Mouse (Mus musculus) embryonic fibroblast, embryonic 13.5 days (primary cell): ENCODE measurements around the gene Sdad1. TPM values are rescaled to one million over a fixed set of nuclear protein-coding genes. Genes with fewer than 3 reads are reported as not detected.
"Not testable (repeated sequence)": the region's sequence is repeated elsewhere in the genome, so short reads cannot be mapped to it uniquely, and the experiment has no call there.

Experiments used
- H3K27ac ChIP-seq: 2 replicates; pipeline ENCODE4 v1.5.1; 2012; ENCODE audit warnings: low read length, control low read depth, inconsistent platforms; ENCODE audit not compliant: insufficient read depth
- H3K4me1 ChIP-seq: 2 replicates; pipeline ENCODE4 v1.6.1; 2011; ENCODE audit warnings: low read length; ENCODE audit not compliant: control insufficient read depth, insufficient read depth
- H3K4me3 ChIP-seq: 2 replicates; pipeline ENCODE4 v1.5.1; 2011; ENCODE audit warnings: mild to moderate bottlenecking, control low read depth, low read length; ENCODE audit not compliant: insufficient read depth
- CTCF ChIP-seq: IDR thresholded peaks from 2 replicates; pipeline ENCODE4 v1.5.1; 2011; ENCODE audit warnings: mild to moderate bottlenecking, control low read depth, low read length, moderate library complexity, borderline replicate concordance; ENCODE audit not compliant: insufficient read depth
- POLR2A ChIP-seq: IDR thresholded peaks from 2 replicates; pipeline ENCODE4 v1.6.1; 2011; ENCODE audit warnings: low read depth, mild to moderate bottlenecking, control low read depth, low read length, moderate library complexity
- polyA plus RNA-seq: library from polyadenylated mRNA; stranded (reverse); fragments of >200 nt; gene quantifications from 2 replicates; pipeline ENCODE4 v1.2.4, GENCODE M21; 2011; ENCODE audit warnings: low read depth; ENCODE audit not compliant: missing spikeins, insufficient read length

Gene Sdad1
- polyA plus RNA-seq: 30.0 and 31.7 TPM in 2 replicates

- 0 out of 2 replicates have a peak, but pooled peaks cover 2% of the 10 kb centered on the region for H3K4me1 ChIP-seq
- peak within 1 kb of the TSS; percentile 39; the same call in 1 of the 2 replicates for H3K27ac ChIP-seq
- H3K4me3 ChIP-seq: peak within 1 kb of the TSS; percentile 93
- peak; percentile 25; the same call in 1 of the 2 replicates for TF ChIP-seq CTCF
- peak; percentile 75 for TF ChIP-seq POLR2A
Observed at GRCm38 (mm10) chr5:92309681-92310511, at the start of gene Sdad1. Gene Sdad1, minus strand, starts transcription at chr5:92310479.

GRCm38 (mm10) chr5:92358767-92359455, 48.6 kb upstream of the Sdad1 start:
- Histone ChIP-seq H3K4me1 (peaks cover 2% of the 10 kb centered on the region; the same call in 1 of the 2 replicates), H3K27ac (no peak overlapping the region), H3K4me3 (no peak overlapping the region)
- no peak for TF ChIP-seq POLR2A
- no peak for TF ChIP-seq CTCF

- no peak for TF ChIP-seq CTCF
- TF ChIP-seq POLR2A: no peak
- Histone ChIP-seq H3K4me3 (no peak overlapping the region), H3K27ac (no peak overlapping the region), H3K4me1 (peaks cover 2% of the 10 kb centered on the region; the same call in 1 of the 2 replicates)
Observed at GRCm38 (mm10) chr5:92358033-92358432, 47.8 kb upstream of the Sdad1 start.

GRCm38 (mm10) chr5:92353517-92353916, 43.2 kb upstream of the Sdad1 start:
- Histone ChIP-seq H3K27ac (no peak overlapping the region), H3K4me1 (0 out of 2 replicates have a peak, but pooled peaks cover 3% of the 10 kb centered on the region), H3K4me3 (peak overlapping the region; percentile 35)
- TF ChIP-seq CTCF: no peak
- no peak for TF ChIP-seq POLR2A

- not testable (repeated sequence) for H3K27ac ChIP-seq, H3K4me1 ChIP-seq, H3K4me3 ChIP-seq
Observed at GRCm38 (mm10) chr5:92352716-92353115, 42.4 kb upstream of the Sdad1 start.

GRCm38 (mm10) chr5:92349731-92350130, 39.5 kb upstream of the Sdad1 start:
- TF ChIP-seq CTCF (no peak), POLR2A (no peak)
- 0 out of 2 replicates have a peak, but pooled peaks cover 3% of the 10 kb centered on the region for H3K4me1 ChIP-seq
- no peak overlapping the region for H3K4me3 ChIP-seq
- H3K27ac ChIP-seq: no peak overlapping the region

GRCm38 (mm10) chr5:92348794-92349413, 38.6 kb upstream of the Sdad1 start, which contains the start of gene Cxcl10:
Gene Cxcl10, minus strand, starts transcription at chr5:92348889.
- TF ChIP-seq CTCF: no peak
- TF ChIP-seq POLR2A: no peak
- no peak within 1 kb of the TSS for H3K4me3 ChIP-seq
- 0 out of 2 replicates have a peak, but pooled peaks cover 3% of the 10 kb centered on the region for H3K4me1 ChIP-seq
- no peak within 1 kb of the TSS for H3K27ac ChIP-seq

GRCm38 (mm10) chr5:92345006-92345405, 34.7 kb upstream of the Sdad1 start:
- Histone ChIP-seq H3K27ac (no peak overlapping the region), H3K4me3 (no peak overlapping the region), H3K4me1 (0 out of 2 replicates have a peak, but pooled peaks cover 3% of the 10 kb centered on the region)
- TF ChIP-seq POLR2A: no peak
- no peak for TF ChIP-seq CTCF

- TF ChIP-seq POLR2A (no peak), CTCF (no peak)
- Histone ChIP-seq H3K4me3 (no peak overlapping the region), H3K27ac (no peak overlapping the region), H3K4me1 (no peaks in the 10 kb centered on the region)
Observed at GRCm38 (mm10) chr5:92340606-92341005, 30.3 kb upstream of the Sdad1 start.
